Mouse (Mus musculus) E14TG2a.4 (cell line): ENCODE data around the gene Cyp2d10.

Source experiments
- H3K27me3 ChIP-seq: 2 replicates; pipeline ENCODE4 v1.6.1; 2014; ENCODE audit warnings: low read length, control low read depth; ENCODE audit not compliant: insufficient read depth
- H3K36me3 ChIP-seq: 2 replicates; pipeline ENCODE4 v1.6.1; 2014; ENCODE audit warnings: low read length, control low read depth; ENCODE audit not compliant: insufficient read depth
- H3K4me1 ChIP-seq: replicated peaks from 2 replicates; pipeline ENCODE4 v1.6.1; 2014; ENCODE audit warnings: low read depth, low read length, control low read depth
- H3K4me3 ChIP-seq: replicated peaks from 2 replicates; pipeline ENCODE4 v1.5.1; 2014; ENCODE audit warnings: mild to moderate bottlenecking, low read length
- H3K9me3 ChIP-seq: 2 replicates; pipeline ENCODE4 v1.6.1; 2014; ENCODE audit warnings: low read length, control low read depth
- CTCF ChIP-seq: conservative IDR thresholded peaks from 2 replicates; pipeline ENCODE4 v1.5.1; 2014; ENCODE audit warnings: low read length
- NANOG ChIP-seq: IDR thresholded peaks from 2 replicates; pipeline ENCODE4 v1.6.1; 2014; ENCODE audit warnings: borderline replicate concordance, low read length, mixed read lengths
- POU5F1 ChIP-seq: IDR thresholded peaks from 2 replicates; pipeline ENCODE4 v1.6.1; 2014; ENCODE audit warnings: low read length, borderline replicate concordance

Gene Cyp2d10

DNA sequence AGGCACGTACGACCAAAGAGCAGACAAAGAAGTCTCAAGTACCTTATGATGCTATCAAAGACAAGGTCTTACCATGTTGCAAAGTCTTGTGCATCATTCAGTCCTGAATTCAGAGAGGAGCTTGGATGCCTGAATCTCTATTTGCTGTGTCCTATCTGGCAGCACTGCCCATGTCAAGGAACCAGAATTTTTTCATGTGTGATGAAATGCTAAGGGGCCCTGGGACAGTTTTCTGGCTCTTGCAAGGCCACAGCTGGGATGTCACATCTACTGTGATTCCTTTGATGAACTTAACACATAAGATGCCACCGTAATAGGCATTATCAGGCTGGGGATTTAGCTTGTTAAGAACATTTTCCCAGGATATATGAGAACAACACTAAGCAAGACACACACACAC lies 28.0 kb upstream of the Cyp2d10 start:
- Histone ChIP-seq H3K4me3 (no peak overlapping the region), H3K9me3 (peaks cover 57% of the 10 kb centered on the region), H3K36me3 (no peaks in the 10 kb centered on the region), H3K27me3 (no peaks in the 10 kb centered on the region), H3K4me1 (no peaks in the 10 kb centered on the region)
- TF ChIP-seq POU5F1 (no peak), CTCF (no peak), NANOG (no peak)

DNA sequence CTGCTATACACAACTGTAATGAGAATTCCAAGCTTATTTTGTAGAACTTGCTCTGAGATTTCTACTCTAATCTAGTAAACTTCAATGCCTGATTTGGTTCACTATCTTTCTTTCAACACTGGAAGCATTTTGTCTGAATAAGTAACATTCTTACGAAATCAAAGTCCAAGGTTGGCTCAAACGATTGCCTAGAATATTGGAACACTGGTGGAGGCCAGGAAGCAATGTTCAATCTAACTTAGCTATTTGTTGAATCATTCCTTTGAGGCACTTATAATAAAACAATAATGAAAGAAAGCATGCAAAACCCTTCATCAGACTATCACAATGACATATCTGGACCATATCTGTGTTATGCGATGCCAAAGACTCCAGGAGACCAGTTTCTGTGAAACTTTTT lies 27.5 kb upstream of the Cyp2d10 start:
- no peak overlapping the region for H3K4me3 ChIP-seq

DNA sequence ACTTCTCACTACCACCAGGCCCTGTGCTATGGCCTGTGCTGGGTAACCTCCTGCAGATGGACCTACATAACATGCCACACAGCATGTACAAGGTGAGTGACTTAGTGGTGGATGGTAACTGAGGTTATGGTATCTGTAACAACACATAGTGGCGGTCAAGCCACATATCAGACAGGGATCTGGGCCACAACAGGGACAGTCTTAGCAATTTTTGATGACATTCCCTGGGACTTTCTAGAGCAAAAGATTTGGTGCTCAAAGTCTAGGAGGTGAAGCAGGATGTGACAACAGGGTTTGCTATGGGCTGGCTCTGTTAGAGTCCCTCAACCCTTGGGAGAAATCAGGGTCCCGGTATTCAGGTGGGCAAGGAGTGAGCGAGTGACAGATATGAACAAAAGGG lies 26.6 kb upstream of the Cyp2d10 start:
- Histone ChIP-seq H3K4me3 (no peak overlapping the region), H3K36me3 (no peaks in the 10 kb centered on the region), H3K4me1 (no peaks in the 10 kb centered on the region), H3K27me3 (no peaks in the 10 kb centered on the region), H3K9me3 (peaks cover 68% of the 10 kb centered on the region)
- TF ChIP-seq CTCF (no peak), POU5F1 (no peak), NANOG (no peak)

More for the DNA sequence above, 27.5 kb upstream of the Cyp2d10 start:
- Histone ChIP-seq H3K36me3 (no peaks in the 10 kb centered on the region), H3K4me1 (no peaks in the 10 kb centered on the region), H3K27me3 (no peaks in the 10 kb centered on the region), H3K9me3 (peaks cover 62% of the 10 kb centered on the region)
- TF ChIP-seq POU5F1 = no peak
- TF ChIP-seq CTCF = no peak
- TF ChIP-seq NANOG = no peak

DNA sequence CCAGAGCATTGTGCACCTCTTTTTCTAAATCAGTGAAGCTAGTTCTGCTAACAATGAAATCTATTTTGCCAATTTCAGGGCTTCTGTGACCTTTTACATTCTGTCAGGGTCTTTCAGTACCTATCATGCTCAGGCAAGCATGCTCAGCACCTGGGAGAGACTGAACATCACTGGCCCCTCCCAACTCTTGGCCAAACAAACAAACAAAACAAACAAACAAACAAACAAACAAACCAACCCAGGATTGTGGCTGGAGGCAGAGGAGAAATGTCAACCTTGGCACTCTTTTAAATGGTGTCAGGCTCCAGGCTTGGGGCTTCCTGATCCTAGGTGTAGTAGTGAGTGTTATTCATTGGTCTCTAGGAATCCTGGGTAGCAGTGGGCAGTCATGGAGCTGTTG lies 26.1 kb upstream of the Cyp2d10 start, which contains the start of gene Cyp2d9:
Gene Cyp2d9 (plus strand): TSS at position 301 of the 400 bp plus-strand sequence.
- H3K4me1 ChIP-seq = no peaks in the 10 kb centered on the region
- no peak within 1 kb of the TSS for H3K4me3 ChIP-seq
- TF ChIP-seq CTCF (no peak), POU5F1 (no peak), NANOG (no peak)
- H3K27me3 ChIP-seq = no peaks in the 10 kb centered on the region
- no peaks in the 10 kb centered on the region for H3K36me3 ChIP-seq
- peaks cover 71% of the 10 kb centered on the region for H3K9me3 ChIP-seq

DNA sequence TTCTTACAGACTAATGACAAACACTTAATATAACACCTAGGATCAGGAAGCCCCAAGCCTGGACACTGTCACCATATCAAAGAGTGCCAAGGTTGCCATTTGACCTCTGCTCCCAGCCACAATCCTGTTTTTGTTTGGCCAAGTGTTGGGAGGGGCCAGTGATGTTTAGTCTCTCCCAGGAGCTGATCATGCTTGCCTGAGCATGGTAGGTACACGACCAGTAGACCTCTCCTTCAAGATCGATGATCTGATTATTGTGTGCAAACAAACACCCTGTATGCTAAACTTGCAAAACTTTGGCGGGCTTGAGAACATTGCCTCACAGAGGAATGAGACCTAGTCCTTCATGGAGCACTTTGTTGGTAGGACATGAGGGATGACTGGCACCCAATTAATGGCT lies 16.5 kb upstream of the Cyp2d10 start:
- no peak overlapping the region for H3K4me3 ChIP-seq
- no peaks in the 10 kb centered on the region for H3K4me1 ChIP-seq
- no peaks in the 10 kb centered on the region for H3K36me3 ChIP-seq
- no peaks in the 10 kb centered on the region for H3K27me3 ChIP-seq
- H3K9me3 ChIP-seq = peaks cover 34% of the 10 kb centered on the region
- no peak for TF ChIP-seq NANOG

DNA sequence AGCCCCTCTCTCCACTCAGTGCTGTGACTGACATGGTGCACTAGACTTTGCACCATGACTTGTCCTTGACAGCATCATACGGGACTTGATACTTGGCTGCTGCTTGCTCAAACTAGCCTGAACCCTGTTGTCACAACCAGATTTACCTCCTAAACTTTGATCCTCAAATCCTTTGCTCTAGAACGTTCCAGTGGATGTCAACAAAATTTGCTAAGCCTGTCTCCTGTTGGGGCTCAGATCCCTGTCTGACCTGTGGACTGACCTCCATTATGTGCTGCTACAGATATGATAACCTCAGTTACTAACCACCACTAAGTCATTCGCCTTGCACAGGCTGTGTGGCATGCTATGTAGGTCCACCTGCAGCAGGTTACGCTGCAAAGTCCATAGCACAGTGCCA lies 15.9 kb upstream of the Cyp2d10 start:
- Histone ChIP-seq H3K4me3 (no peak overlapping the region), H3K4me1 (no peaks in the 10 kb centered on the region), H3K27me3 (no peaks in the 10 kb centered on the region), H3K9me3 (peaks cover 29% of the 10 kb centered on the region), H3K36me3 (no peaks in the 10 kb centered on the region)
- TF ChIP-seq POU5F1 = no peak
- no peak for TF ChIP-seq NANOG
- TF ChIP-seq CTCF = no peak

DNA sequence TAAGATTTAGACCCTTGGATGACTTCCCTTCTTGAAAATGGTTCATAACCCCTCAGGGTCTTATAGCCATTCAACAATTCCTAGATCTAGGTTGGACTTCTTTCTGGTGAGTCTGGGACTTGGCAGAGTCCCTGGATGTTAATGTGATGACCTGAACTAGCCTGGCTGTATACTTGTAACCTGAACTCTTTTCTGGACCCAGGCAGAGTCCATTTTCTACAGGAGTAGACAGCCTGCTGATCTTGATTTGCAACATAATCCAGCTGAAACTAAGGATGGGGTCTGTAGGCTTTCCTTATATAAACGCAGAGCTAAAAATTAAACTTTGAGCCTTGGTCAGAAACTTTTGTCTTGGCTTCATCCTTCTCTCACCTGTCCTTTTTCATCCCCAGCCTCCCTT lies 11.6 kb upstream of the Cyp2d10 start:
- peaks cover 10% of the 10 kb centered on the region for H3K4me1 ChIP-seq
- H3K36me3 ChIP-seq = no peaks in the 10 kb centered on the region
- no peak overlapping the region for H3K4me3 ChIP-seq
- no peak for TF ChIP-seq CTCF
- TF ChIP-seq POU5F1 = no peak
- TF ChIP-seq NANOG = no peak
- H3K27me3 ChIP-seq = no peaks in the 10 kb centered on the region
- H3K9me3 ChIP-seq = peaks cover 8% of the 10 kb centered on the region; the same call in 1 of the 2 replicates

DNA sequence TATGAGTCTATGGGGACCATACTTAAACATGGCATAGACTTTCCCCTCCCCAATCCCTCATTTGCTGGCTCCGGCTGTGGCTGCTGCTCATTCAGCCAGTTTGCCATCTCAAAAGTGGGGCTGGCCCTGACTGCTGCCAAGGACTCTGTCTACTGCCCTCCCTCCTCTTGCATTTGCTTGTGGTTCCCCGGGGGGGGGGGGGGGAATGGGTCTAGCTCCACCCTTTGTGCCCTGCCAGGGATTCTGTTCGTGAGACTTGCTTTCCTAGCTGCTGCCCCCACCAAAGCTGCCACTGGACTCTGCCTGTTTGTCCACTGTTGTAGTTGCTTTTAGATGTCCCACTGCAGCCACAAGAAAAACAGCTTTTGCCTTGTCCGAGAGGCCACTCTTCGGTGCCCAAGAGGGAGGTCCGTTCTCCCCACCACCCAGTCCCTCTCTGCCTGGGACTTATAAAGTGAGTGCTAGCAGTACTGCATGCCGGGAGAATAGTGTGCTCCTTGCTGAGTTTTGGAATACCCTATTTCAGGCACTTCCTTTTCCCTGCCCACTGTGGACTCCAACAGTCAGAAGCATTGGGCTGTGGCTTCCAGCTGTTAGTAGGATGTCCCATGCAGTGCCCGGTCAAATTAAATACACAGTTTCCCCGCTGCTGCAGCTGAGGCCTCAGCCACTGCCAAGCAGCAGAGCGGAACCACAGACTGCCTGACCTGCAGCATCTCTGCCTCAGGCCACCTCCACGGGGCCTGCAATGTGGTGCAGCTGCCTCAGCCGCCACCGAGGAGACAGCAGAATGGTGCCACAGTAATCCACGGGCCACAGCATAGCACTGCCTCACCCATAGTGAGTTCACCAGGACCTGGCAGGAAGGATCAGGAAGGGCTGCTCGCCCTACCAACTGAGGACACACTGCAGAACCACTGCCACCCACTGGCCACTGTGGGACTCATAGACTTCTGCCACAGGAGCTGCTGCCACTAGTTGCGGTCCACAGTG lies 10.1 kb upstream of the Cyp2d10 start:
- no peaks in the 10 kb centered on the region for H3K27me3 ChIP-seq

More for the DNA sequence above, 10.1 kb upstream of the Cyp2d10 start:
- Histone ChIP-seq H3K36me3 (no peaks in the 10 kb centered on the region), H3K9me3 (peaks cover 6% of the 10 kb centered on the region; the same call in 1 of the 2 replicates), H3K4me3 (peak overlapping the region; percentile 68), H3K4me1 (peaks cover 10% of the 10 kb centered on the region)
- no peak for TF ChIP-seq NANOG
- TF ChIP-seq CTCF = peak; percentile 21; the same call in 1 of the 2 replicates
- no peak for TF ChIP-seq POU5F1
